Mouse (Mus musculus): ENCODE results near the gene 5730480H06Rik. TPM values are rescaled to one million over a fixed set of nuclear protein-coding genes. Genes with fewer than 3 reads are reported as not detected.

5730480H06Rik gene
- polyA plus RNA-seq, 1 experiment from 2014 or later, result 28.9 TPM

- Histone ChIP-seq H3K27me3 (no peaks in the 10 kb centered on the region), H3K9ac (no peak overlapping the region), H3K4me2 (no peak overlapping the region), H3K4me1 (no peaks in the 10 kb centered on the region), H3K36me3 (replicated peaks) (no peaks in the 10 kb centered on the region), H3K4me3 (replicated peaks) (no peak overlapping the region), H3K9me3 (no peaks in the 10 kb centered on the region), H3K27ac (no peak overlapping the region)
- ATAC-seq (ENCODE audit: low FRiP score), result no peak
- 72% methylated on average over 2 of the region's 2 CpGs for WGBS
Observed at GRCm38 (mm10) chr5:48460221-48460620, 132.5 kb downstream of the 5730480H06Rik start.

Data from forebrain, embryonic 12.5 days (tissue).